Mouse (Mus musculus) CD4-positive naive resting alpha-beta T cell, adult 57 days (primary cell): ENCODE measurements around the gene Lrrc49. TPM values are rescaled to one million over a fixed set of nuclear protein-coding genes. Genes with fewer than 3 reads are reported as not detected.

Source experiments
- total RNA-seq: library from RNA; stranded (reverse); gene quantifications from one replicate; pipeline ENCODE4 v1.2.4, GENCODE M21; 2023

The Lrrc49 gene
- not detected for total RNA-seq

DNA sequence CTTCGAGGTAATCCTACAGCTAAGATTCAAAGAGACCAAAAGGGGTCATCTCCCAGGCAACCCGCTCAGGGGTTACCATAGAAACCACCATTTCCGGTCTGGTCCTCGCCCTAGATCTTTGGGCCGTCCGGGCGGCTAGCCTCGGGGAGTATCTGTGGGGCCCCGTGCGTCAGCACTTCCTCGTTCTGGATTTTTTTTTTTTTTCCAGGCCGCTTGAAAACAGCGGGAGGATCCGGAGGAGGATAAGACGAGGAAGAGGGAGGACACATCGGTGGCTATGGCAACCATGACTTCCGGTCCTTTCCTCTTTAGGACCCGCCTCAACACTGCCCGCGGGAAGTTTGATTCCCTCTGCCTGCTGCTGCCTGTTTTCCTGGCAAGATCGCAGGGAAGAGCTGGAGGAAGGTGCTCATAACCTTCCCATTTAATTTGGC is at the start of gene Lrrc49:
TSS of gene Lrrc49 (minus strand) at position 268 of the 434 bp plus-strand sequence.

GRCm38 (mm10) chr9:60712771-60713541 is 25.0 kb upstream of the Lrrc49 start, which contains the start of gene Larp6:
Gene Larp6 (plus strand): TSS chr9:60712989.

DNA sequence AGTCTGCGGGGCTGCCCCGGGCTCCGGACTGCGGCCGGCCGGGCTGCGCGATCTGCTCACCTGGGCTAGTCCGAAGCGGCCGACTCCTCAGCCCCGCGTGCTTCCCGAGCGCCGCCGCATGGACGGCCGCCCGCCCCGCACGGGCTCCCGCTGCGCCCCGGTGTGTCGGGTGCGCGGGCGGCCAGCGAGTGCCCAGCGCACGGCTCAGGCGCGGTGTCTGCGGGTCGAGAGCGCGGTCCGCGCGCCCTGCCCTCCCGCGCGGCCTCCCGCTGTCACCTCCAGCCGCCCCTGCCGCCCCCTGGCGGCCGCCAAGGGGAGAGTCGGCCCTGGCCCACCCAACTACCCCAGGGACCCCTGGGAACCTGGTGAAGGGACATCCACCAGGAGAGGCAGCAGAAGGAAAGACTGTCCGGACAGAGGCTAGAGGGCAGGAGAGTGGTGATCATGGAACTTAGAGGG is 166.1 kb downstream of the Lrrc49 start, which contains the start of gene Thsd4:
TSS of gene Thsd4 (minus strand) at position 241 of the 459 bp plus-strand sequence.

Other genes starting within 250 kb of the Lrrc49 start
- gene Thsd4, start 166.1 kb downstream of the Lrrc49 start, total RNA-seq: 0.27 TPM
- gene Larp6, start 24.8 kb upstream of the Lrrc49 start, total RNA-seq: not detected
- gene Uaca, start 106.4 kb upstream of the Lrrc49 start, total RNA-seq: not detected